Mouse (Mus musculus) layer of hippocampus, postnatal 25 days (tissue): Measurements from ENCODE around the gene Inip. TPM values are rescaled to one million over a fixed set of nuclear protein-coding genes. Genes with fewer than 3 reads are reported as not detected.

Source experiments
- DNase-seq, 2 experiments: peaks; one replicate each; pipeline ENCODE4 v3.0.0; 2022; ENCODE audit warnings: mixed read lengths in 2 of 2, low spot score in 1 of 2; ENCODE audit errors: extremely low spot score in 1 of 2
- total RNA-seq, 2 experiments: library from RNA; stranded (reverse); gene quantifications; 2 replicates each; pipeline ENCODE4 v1.2.3; 2021

Gene Inip
- total RNA-seq, result 10 to 100 TPM; 25.2 to 25.6 TPM

- DNase-seq, result no peak
Measured at GRCm38 (mm10) chr4:59801489-59801888, at the start of gene Inip. Inip (minus strand) TSS chr4:59801589.

DNA sequence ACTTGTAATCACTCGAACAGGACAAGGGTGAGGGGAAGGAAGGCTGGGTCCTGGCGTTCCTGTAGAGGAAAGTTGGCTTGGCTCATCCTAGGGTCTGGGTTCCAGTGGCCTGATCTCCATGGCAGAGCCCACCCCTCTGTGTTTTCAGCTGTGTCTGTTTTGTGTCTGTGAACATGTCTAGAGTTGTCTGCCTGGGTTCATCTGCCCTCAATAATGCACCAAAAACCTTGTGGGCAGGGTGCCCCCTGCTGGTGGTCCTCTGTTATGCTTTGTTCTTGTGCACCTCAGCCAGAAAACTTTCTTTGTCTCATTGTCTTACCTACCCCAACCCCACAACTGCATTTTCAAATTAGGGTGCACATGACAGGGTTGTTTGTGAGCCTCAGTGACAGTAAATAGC is 48.8 kb upstream of the Inip start:
- DNase-seq, result peak; percentile 77 to 86

GRCm38 (mm10) chr4:59847447-59847846 is 46.1 kb upstream of the Inip start:
- DNase-seq, result no peak

GRCm38 (mm10) chr4:59845245-59845637 is 43.9 kb upstream of the Inip start:
- no peak for DNase-seq

DNA sequence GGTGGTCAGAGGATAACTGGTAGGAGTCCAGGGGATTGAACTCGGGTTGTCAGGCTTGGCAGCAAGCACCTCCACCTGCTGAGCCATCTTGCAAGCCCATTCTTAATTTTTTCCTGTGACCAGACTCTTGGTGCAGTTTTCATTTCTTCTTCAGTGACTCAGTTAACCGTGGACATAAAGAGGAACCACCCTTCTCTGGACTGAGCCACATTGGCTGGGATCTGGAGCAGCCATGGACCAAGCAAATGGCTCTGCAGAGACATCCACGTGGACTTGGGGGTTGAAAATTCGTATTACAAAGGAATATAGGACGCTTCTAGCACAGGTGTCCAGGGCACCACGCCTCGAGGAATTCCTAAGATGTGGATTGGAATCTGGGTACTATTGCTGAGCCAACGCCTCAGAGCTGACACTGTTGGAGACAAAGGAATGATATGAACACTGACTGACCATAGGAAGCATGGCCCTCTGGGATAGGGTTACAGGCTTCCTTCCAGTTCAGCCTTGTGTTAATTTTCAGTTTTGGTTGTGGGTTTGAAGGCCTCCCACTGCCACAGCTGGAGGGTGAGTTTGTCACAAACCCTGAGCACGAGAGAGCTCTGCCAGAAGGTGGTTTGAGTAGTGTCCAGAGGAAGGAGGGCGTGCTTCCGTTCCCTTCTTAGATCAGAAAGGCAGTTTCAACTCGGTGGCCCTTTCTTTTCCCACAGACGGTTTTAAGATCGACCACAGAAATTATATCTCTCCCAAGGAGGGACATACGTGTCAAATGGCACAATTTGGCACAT is 43.3 kb upstream of the Inip start:
- no peak for DNase-seq

GRCm38 (mm10) chr4:59837659-59838058 is 36.3 kb upstream of the Inip start:
- no peak for DNase-seq

DNA sequence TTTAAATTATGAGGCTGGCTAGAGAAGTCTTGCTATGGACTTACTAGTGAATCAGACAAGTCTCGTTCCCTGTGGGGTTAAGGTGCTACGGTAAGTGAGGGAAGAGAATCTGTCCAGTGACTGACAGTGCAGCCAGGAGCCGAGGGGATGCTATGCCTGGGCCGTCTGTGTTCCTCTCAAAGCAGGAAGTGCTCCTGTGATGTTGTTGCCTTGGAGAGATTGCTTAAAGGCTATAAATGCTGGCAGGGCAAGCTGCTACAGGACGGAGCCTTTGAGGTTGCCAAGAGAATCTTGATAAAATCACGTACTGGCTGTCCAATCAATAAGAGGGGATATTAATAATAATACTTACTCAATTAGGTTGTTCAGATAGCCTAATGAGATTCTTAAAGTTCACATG is 31.4 kb upstream of the Inip start:
- no peak for DNase-seq

DNA sequence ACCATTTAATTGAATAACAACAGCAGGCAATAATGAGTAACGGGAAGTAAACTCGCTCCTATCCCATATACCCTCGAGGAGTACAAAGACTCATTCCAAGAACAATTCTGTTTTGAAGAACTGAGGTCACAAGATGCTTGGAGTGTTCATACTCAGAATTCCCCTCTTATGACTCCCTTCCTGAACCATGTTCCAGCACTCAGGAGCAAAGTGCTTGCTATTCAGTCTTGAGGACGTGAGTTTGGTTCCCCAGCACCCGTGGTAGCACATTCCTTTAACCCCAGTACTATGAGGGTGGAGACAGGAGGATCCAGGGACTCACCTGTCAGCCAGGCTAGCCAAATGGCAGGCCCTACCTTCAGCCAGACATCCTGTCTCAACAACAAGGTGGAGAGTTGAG is 29.6 kb upstream of the Inip start:
- no peak for DNase-seq

DNA sequence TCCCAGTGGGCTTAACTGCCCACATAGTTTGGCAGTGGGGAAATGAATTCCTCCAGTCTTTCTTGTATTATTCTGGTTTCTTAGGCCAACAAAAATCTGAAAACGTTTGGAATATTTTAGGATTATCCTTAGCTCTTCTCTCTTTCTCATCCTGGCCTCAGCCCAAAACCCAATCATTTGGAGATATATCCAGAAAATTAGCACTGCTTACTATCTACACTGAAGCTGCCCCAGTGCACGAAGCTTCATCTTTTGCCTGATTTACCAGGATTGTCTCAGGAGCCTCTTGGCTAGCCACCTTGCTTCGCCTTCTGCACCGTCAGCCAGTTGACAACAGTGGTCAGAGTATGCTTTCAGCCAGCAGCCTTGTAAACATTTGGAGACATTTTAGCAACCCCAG is 27.7 kb upstream of the Inip start:
- no peak for DNase-seq

DNA sequence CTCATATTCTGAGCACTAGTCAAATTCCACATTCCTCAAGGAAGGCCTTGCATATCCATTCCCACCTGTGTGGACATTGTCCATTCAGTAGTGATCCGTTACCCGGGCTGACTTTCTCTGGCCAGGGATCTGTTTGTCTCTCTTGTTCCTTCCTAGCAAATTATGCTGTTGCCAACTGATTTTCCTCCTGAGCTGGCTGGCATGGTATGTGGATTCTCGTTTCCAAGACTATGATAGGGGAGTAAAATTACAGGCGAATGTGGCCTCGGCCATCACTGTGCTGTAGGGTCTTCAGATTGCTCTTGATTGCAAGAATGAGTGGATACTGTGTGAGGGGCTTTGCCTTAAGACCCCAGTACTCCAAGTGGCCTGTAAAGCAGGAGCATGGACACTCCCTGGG is 25.0 kb upstream of the Inip start:
- DNase-seq, result no peak

GRCm38 (mm10) chr4:59825634-59826033 is 24.2 kb upstream of the Inip start:
- DNase-seq, result peak in 1 of 2 experiments; percentile 30

DNA sequence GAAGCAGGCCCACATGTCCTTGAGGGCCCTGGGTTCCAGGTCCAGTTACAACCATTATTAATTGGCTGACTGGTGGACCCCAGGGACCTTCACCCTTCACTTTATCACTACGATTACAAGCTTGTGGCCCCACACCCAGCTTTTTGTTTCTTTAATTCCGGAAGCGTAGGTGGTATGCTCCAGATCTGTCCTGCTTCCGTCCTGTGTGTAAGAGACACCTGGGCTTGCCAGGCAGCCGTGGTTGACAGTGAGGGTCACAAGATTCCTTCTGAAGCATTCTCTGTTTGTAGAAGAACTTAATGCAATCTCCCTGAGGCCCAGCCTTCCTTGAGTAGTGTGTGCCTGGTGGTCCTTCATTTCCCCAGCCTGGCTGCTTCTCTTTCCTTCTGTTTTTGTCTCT is 23.5 kb upstream of the Inip start:
- DNase-seq, result no peak

GRCm38 (mm10) chr4:59823470-59823869 is 22.1 kb upstream of the Inip start:
- DNase-seq, result peak in 1 of 2 experiments; percentile 31

GRCm38 (mm10) chr4:59822119-59822518 is 20.7 kb upstream of the Inip start:
- no peak for DNase-seq

- DNase-seq, result no peak
Measured at GRCm38 (mm10) chr4:59821516-59821915, 20.1 kb upstream of the Inip start.

DNA sequence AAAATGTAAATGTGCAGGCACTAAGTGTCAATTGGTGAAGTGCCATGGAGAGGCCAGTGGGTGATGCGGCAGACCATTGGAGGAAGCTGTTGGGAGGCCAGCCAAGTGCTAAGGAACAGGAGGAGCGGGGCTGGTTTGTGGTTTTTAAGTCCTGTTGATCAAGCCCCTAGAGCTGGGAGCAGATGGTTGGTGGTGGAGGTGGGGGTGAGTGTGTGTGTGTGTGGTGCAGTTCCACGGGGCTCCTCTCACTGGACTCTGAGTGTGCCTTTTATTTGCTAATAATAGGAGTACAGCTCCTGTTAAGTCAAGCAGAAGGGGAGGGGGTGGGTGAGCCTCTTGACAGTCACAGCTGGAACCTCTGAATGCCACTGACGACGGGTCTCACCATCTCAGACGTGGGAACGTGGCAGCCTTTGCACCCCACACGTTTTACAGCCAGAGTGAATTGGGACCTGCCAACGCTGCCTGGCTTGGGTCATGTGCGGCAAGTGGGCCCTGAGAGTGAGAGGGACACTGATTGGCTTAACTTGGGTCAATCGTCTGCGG is 18.2 kb upstream of the Inip start:
- DNase-seq, result no peak

DNA sequence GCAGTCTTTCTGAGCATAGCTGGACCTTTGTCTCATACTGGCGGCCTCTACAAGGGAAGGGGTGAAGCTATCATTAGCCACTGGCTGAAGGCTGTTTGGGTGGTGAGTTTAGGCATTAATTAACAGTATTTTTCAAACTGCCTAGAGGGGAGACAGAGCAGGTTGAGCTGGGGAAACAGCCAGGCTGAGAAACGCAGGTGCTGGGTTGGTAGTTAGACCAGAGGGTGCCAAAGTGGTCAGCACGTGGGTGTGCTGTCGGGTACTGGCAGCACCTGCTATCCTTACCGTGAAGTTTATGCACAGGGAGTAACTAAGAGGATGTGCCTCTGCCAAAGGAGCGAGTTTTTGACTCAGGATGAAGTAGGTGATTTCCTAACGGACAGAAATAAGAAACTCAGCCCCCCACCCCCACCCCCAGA is 17.7 kb upstream of the Inip start:
- no peak for DNase-seq

- no peak for DNase-seq
Measured at GRCm38 (mm10) chr4:59818498-59818897, 17.1 kb upstream of the Inip start.

DNA sequence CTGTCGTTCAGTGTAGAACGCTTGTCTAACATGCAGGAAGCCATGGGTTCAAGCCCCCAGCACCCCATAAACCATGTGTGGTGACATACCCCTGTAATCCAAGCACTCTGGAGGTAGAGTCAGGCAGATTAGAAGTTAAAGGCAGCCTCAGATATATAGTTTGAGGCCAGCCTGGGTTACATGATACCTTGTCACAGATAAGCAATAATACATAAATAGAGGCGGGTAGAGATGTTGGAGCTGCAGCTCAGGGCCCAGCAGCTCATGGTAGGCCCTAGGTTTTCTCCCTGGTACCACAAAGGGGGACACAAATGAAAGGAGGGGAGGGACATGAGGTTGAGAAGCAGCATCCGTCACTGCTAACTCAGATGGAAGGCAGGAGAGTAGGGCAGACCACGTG is 16.4 kb upstream of the Inip start:
- no peak for DNase-seq

DNA sequence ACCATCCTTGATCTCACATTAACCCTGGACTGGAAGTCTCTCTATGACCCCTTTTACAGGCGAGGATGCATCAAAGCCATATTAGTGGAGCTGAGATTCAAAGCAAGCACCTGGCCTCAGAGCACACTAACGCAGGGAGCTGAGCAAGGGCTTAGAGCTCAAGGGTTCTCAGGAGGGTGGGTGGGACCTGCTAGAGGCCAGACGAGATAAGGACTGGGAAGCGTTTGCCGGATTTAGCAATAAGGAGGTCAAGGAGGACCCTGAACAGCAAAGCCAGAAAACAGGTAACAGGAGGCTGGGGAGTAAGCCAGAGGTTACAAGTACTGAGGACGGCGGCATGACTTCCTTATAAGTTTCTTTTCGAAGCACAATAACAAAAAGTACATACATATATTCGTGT is 15.1 kb upstream of the Inip start:
- no peak for DNase-seq

DNA sequence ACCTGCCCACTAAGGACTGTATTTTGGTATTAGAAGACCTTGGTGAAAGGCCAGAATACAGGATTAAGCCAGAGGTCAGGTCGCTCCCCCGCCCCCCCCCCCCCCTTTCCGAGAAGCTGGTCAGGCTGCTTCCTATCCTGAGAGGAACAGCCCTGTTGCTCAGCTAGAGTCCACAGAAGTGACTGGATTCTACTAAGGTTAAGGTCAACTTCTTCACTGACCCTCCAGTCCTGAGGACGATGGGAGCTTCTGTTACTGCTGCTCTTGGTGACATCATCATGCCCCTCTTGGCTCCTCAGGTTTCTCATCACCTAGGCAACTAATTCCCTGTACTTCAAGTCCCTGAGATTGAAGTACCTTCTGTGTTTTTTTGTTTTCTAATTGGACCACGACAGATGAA is 14.6 kb upstream of the Inip start:
- DNase-seq, result no peak

- no peak for DNase-seq
Measured at GRCm38 (mm10) chr4:59815121-59815810, 13.9 kb upstream of the Inip start.
